Mouse (Mus musculus) hindbrain, embryonic 16.5 days (tissue): ENCODE data around the gene Wnk2. TPM values are rescaled to one million over a fixed set of nuclear protein-coding genes. Genes with fewer than 3 reads are reported as not detected.
"Not testable (repeated sequence)": the region's sequence is repeated elsewhere in the genome, so short reads cannot be mapped to it uniquely, and the experiment has no call there.

Experiments
- ATAC-seq: fragments of 200-750 bp; cut with Nextera tagmentation; 2 replicates; pipeline ENCODE4 v1.8.0; 2017; ENCODE audit warnings: moderate TSS enrichment, moderate library complexity
- H3K27ac ChIP-seq: fragments of 300-500 bp; sonication (generic); 2 replicates; pipeline ENCODE4 v1.5.1; 2014; ENCODE audit warnings: low read depth, mild to moderate bottlenecking, control low read depth, low read length, moderate library complexity
- H3K27me3 ChIP-seq: fragments of 300-500 bp; sonication (generic); replicated peaks from 2 replicates; pipeline ENCODE4 v1.6.1; 2014; ENCODE audit warnings: low read length; ENCODE audit not compliant: control insufficient read depth, insufficient read depth
- H3K36me3 ChIP-seq: fragments of 300-500 bp; sonication (generic); 2 replicates; pipeline ENCODE4 v1.6.1; 2014; ENCODE audit warnings: mild to moderate bottlenecking, low read length, moderate library complexity, mixed read lengths; ENCODE audit not compliant: control insufficient read depth, insufficient read depth
- H3K4me1 ChIP-seq: fragments of 300-500 bp; sonication (generic); 2 replicates; pipeline ENCODE4 v1.6.1; 2014; ENCODE audit warnings: low read depth, low read length; ENCODE audit not compliant: control insufficient read depth, insufficient read depth
- H3K4me2 ChIP-seq: fragments of 300-500 bp; sonication (generic); 2 replicates; pipeline ENCODE4 v1.6.1; 2014; ENCODE audit warnings: mild to moderate bottlenecking, low read length, control low read depth, moderate library complexity
- H3K4me3 ChIP-seq: fragments of 300-500 bp; sonication (generic); 2 replicates; pipeline ENCODE4 v1.5.1; 2014; ENCODE audit warnings: mild to moderate bottlenecking, low read length, control low read depth, moderate library complexity
- H3K9ac ChIP-seq: fragments of 300-500 bp; sonication (generic); 2 replicates; pipeline ENCODE4 v1.6.1; 2014; ENCODE audit warnings: low read depth, mild to moderate bottlenecking, control low read depth, low read length, moderate library complexity
- H3K9me3 ChIP-seq: fragments of 300-500 bp; sonication (generic); 2 replicates; pipeline ENCODE4 v1.6.1; 2014; ENCODE audit warnings: mild to moderate bottlenecking, low read length, moderate library complexity; ENCODE audit not compliant: control insufficient read depth
- WGBS: fragments of 180-500 bp; shearing (Covaris S2); extraction: QIAGEN DNeasy Blood & Tissue Kit; methylation state at CpG from one replicate; pipeline ENCODE4 v1.1.7; 2014; 5-methylcytosine and 5-hydroxymethylcytosine counted together
- polyA plus RNA-seq: library from polyadenylated mRNA; unstranded; fragments of >200 nt; fragmentation: Nextera tagmentation; extraction: Ambion mirVana; gene quantifications from 2 replicates; pipeline ENCODE4 v1.2.1, GENCODE M21; 2015

The Wnk2 gene
- polyA plus RNA-seq, 1 experiment from 2014 or later, result 15.6 TPM

DNA sequence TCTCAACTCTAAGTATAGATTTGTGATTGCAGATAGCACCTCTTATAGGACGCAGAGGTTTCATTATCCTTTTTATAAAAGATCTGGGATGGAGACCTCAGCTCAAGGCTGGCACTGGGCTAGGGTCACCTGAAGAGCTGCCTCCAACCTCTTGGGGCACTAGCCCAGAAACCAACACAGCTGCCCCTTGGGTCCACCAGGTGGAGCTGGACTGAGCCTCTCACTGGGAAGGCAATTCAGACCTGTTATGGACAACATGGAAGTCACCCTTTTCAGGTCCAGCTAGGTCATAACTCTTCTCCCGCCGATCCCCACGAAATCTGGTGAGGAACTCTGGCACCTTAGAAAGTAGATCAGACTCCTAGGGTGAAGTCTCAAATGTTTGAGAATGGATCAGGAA lies 89.3 kb downstream of the Wnk2 start:
- Histone ChIP-seq H3K4me3 (no peak overlapping the region), H3K36me3 (peaks cover 26% of the 10 kb centered on the region), H3K4me1 (no peaks in the 10 kb centered on the region), H3K4me2 (no peak overlapping the region), H3K9me3 (no peaks in the 10 kb centered on the region), H3K27ac (no peak overlapping the region), H3K27me3 (no peaks in the 10 kb centered on the region), H3K9ac (no peak overlapping the region)
- 96% methylated on average over 4 of the region's 4 CpGs for WGBS
- no peak for ATAC-seq

DNA sequence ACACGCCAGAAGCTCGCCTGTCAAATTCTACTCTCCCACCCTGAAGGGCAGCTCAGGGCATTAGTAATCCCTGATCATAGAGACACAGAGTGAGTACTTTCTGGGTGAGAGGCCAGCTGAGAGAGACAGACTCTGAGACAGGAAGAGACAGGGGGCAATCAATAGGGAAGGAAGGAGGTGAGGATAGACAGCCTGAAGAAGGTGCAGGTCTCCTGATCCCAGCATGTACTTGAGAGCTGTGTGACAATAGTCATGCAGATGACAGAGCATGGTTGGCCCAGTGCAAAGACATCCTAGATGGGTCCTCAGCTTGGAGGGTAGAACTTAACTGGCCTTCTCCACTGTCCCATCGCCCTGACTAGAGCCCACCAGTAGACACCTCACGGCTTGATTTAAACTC lies 91.5 kb downstream of the Wnk2 start:
- Histone ChIP-seq H3K36me3 (peaks cover 26% of the 10 kb centered on the region), H3K4me1 (no peaks in the 10 kb centered on the region), H3K9me3 (no peaks in the 10 kb centered on the region), H3K9ac (no peak overlapping the region), H3K4me3 (no peak overlapping the region), H3K27me3 (no peaks in the 10 kb centered on the region), H3K4me2 (no peak overlapping the region), H3K27ac (no peak overlapping the region)
- no peak for ATAC-seq
- 92% methylated on average over 4 of the region's 4 CpGs for WGBS

DNA sequence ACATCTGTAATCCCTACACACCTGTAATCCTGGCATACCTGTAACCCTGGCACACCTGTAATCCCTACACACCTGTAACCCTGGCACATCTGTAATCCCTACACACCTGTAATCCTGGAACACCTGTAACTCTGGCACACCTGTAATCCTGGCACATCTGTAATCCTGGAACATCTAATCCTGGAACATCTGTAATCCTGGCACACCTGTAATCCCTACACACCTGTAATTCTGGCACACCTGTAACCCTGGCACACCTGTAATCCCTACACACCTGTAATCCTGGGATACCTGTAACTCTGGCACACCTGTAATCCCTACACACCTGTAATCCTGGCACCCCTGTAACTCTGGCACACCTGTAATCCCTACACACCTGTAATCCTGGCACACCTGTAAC lies 93.1 kb downstream of the Wnk2 start:
- peaks cover 16% of the 10 kb centered on the region for H3K36me3 ChIP-seq
- H3K27ac ChIP-seq, H3K27me3 ChIP-seq, H3K4me2 ChIP-seq, ATAC-seq, H3K9me3 ChIP-seq, H3K4me1 ChIP-seq, H3K4me3 ChIP-seq, H3K9ac ChIP-seq: not testable (repeated sequence)

DNA sequence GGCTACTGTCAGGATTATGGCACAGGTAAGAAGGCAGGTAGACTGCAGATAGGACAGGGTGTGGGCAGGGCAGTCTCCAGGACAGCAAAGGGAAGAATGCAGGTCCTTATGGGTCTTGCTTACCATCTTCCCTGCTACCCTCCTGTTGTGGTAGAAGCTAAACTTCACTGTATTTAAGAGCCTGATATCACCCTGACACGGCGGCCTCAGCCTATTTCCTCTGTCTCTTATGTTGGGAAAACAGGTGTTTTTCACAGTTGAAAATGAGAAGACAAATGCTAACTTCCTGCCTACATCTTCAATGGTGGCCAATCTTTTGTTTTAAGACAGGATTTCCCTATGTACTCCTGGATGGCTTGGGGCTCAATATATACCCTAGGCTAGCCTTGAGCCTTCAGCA lies 94.5 kb downstream of the Wnk2 start:
- no peaks in the 10 kb centered on the region for H3K4me1 ChIP-seq
- WGBS, result 84% methylated on average over 2 of the region's 2 CpGs
- no peak overlapping the region for H3K9ac ChIP-seq
- no peaks in the 10 kb centered on the region for H3K27me3 ChIP-seq
- H3K9me3 ChIP-seq, result no peaks in the 10 kb centered on the region
- ATAC-seq, result no peak
- no peak overlapping the region for H3K4me3 ChIP-seq
- peaks cover 16% of the 10 kb centered on the region for H3K36me3 ChIP-seq
- no peak overlapping the region for H3K27ac ChIP-seq
- H3K4me2 ChIP-seq, result no peak overlapping the region

DNA sequence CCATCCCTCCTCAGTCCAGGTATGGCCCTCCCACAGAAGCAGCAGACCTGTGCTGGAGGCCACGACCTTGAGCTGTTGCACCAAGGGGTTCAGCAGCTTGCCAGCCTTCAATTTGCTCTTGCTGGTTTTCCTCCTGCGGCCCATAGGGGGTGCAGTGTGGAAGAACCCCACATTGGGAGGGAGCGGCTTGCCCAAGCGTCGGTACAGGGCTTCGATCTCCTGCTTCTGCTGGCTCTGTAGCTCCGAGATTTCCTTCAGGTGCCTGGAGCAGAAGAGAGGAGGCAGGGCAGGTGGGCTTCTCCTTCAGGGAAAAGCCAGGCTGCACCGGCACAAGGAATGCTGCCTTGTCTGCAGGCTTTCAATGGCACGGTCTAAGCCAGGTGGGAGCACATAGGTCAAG lies 95.3 kb downstream of the Wnk2 start:
- Histone ChIP-seq H3K27ac (no peak overlapping the region), H3K9ac (no peak overlapping the region), H3K27me3 (no peaks in the 10 kb centered on the region), H3K9me3 (no peaks in the 10 kb centered on the region), H3K4me1 (no peaks in the 10 kb centered on the region), H3K4me3 (no peak overlapping the region), H3K36me3 (peaks cover 15% of the 10 kb centered on the region), H3K4me2 (no peak overlapping the region)
- 0 out of 2 replicates have a peak, but pooled peaks have one; percentile 22 for ATAC-seq
- 40% methylated on average over 9 of the region's 9 CpGs for WGBS

DNA sequence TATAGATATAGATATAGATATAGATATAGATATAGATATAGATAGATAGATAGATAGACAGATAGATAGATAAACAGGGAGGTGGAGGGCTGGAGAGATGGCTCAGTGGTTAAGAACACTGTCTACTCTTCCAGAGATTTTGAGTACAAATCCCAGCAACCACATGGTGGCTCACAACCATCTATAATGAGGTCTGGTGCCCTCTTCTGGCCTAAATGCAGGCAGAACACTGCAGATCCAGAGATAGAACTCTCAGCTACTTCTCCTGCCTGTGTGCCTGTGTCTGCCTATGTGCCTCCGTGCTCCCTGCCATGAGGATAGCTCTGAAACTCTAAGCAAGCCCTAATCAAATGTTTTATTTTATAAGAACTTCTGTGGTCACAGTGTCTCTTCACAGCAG lies 100.4 kb downstream of the Wnk2 start:
- Histone ChIP-seq H3K9me3 (no peaks in the 10 kb centered on the region), H3K4me3 (no peak overlapping the region), H3K27ac (no peak overlapping the region), H3K9ac (no peak overlapping the region), H3K36me3 (peaks cover 9% of the 10 kb centered on the region), H3K4me2 (no peak overlapping the region), H3K27me3 (no peaks in the 10 kb centered on the region), H3K4me1 (peaks cover 5% of the 10 kb centered on the region)
- 95% methylated on average over 1 of the region's 1 CpGs for WGBS
- no peak for ATAC-seq

DNA sequence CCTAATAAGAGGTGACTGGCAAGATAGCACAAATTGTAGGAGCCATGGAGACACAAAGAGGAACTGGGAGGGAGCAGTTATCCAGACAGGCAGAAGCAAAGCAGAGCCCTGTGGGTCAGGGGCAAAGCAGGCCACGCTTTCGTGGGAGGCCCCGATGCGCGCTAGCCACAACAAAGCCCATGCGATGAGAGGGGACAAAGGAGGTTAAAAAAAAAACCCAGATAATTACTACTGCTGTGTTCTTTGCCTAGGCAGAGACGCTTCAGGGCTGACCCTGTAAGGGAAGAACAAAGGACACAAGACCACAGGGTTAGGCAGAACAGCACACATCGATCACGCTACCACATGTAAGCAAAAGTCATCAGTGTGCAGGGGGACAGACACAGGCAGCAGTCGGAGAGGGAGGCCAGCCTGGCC lies 103.7 kb downstream of the Wnk2 start:
- WGBS, result 25% methylated on average over 10 of the region's 10 CpGs
- no peaks in the 10 kb centered on the region for H3K9me3 ChIP-seq
- H3K36me3 ChIP-seq, result peaks cover 6% of the 10 kb centered on the region; the same call in 1 of the 2 replicates
- no peak overlapping the region for H3K9ac ChIP-seq
- no peak for ATAC-seq
- H3K4me2 ChIP-seq, result no peak overlapping the region
- H3K4me3 ChIP-seq, result no peak overlapping the region
- H3K27ac ChIP-seq, result no peak overlapping the region
- peaks cover 5% of the 10 kb centered on the region for H3K4me1 ChIP-seq
- no peaks in the 10 kb centered on the region for H3K27me3 ChIP-seq

DNA sequence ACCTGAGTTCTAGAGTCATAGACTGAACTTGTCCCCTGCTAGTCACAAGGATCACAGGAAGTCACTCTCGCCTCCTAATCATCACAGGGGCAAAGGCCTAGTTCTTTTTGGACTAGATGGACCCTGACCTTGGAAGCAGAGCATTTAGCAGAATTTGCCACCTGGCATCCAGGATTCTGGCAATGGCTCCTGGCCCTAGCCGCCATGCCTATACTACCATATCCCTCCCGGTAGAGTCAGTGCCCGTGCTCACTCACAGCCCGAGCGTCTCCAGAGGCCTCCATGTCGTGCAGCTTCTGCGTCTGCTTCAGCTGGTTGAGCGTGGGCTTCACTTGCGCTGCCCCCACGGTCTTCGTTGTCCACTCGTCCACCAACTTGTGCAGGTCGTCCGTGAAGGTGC lies 105.4 kb downstream of the Wnk2 start:
- 95% methylated on average over 15 of the region's 15 CpGs for WGBS
- Histone ChIP-seq H3K4me1 (peaks cover 9% of the 10 kb centered on the region), H3K9ac (no peak overlapping the region), H3K4me2 (no peak overlapping the region), H3K27ac (no peak overlapping the region), H3K27me3 (no peaks in the 10 kb centered on the region), H3K36me3 (peaks cover 10% of the 10 kb centered on the region), H3K4me3 (no peak overlapping the region), H3K9me3 (no peaks in the 10 kb centered on the region)
- ATAC-seq, result no peak

DNA sequence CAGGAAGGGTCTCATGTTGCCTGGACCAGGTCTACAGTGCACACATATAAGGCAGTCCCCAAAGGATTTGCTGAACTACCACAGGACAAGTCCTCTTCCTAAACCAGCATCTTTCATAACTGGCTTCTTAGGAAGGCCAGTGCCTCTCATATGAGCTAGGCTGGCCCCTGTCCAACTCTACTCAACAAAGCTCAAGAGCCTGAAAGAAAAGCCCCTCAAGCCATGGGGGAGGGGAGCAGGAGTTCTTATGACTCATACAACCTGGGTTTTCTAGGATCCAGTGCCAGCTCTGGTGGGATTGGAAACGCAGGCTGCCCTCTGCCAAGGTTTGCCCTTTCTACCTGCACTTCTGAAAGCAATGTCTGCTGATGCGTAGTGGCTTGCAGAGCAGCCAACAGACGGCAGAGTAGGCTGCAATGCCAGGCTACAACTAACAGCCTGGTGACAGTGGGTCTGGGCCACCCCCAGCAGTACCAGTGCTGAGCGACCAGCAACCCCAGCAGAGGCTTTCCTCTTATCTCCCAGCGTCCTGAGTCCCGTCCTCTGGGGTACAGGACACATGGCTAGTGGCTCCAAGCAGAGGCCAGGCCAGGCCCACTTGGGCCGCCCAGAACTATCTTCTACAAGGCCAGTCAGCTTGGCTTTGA lies 110.8 kb downstream of the Wnk2 start:
- peaks cover 23% of the 10 kb centered on the region for H3K36me3 ChIP-seq
- ATAC-seq, result no peak; the same call in 1 of the 2 replicates
- peak overlapping the region; percentile 29; the same call in 1 of the 2 replicates for H3K27ac ChIP-seq
- no peak overlapping the region for H3K4me2 ChIP-seq
- H3K4me1 ChIP-seq, result peaks cover 11% of the 10 kb centered on the region
- H3K27me3 ChIP-seq, result no peaks in the 10 kb centered on the region
- WGBS, result 70% methylated on average over 7 of the region's 7 CpGs
- H3K4me3 ChIP-seq, result no peak overlapping the region
- H3K9me3 ChIP-seq, result no peaks in the 10 kb centered on the region
- no peak overlapping the region; the same call in 1 of the 2 replicates for H3K9ac ChIP-seq
